Comparison of ENCODE assay signal across 24 mouse cellular contexts in the genomic region with DNA sequence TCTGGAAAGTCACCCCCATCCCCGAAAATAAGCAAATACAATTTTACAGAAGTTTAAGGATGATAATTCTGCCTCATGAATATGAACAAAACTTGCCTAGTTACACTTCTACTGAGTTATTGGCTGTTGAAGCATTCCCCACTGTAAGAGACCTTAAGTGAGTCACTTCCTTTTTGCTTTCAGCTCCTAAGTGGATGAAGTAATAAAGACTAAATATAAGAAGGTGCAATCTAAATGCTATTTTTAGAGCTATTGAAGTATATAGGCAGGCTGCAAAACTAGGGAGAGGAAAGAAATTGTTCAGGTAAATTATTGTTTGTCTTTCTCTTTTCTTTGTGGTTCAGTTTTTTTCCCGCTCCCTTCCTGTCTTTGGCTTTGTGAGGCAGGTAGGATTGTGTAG. TPM values are rescaled to one million over a fixed set of nuclear protein-coding genes. Genes with fewer than 3 reads are reported as not detected.
A peak's percentile ranks its signal among the peaks of the same experiment; 100 is the strongest.
DNase-seq lines count a peak whose midpoint lies in the region; ATAC-seq and TF ChIP-seq lines count a peak whose summit lies in the region.
"Had no signal": no experiment of that assay in that cellular context is flagged by ENCODE, and none has a peak within 500 bp of the region (broad histone marks: within the 10 kb centered on the region; RNA-seq: fewer than 3 reads in every experiment).

No protein-coding gene starts in this region.

- peaks cover 61% of the 10 kb centered on the region for H3K4me1 ChIP-seq in heart, embryonic 13.5 days
- H3K4me1 ChIP-seq in heart, embryonic 11.5 days (ENCODE audit: control insufficient read depth, insufficient read depth, low read length): peaks cover 10% of the 10 kb centered on the region; the same call in 1 of the 2 replicates
- H3K4me1 ChIP-seq in embryonic fibroblast, embryonic 13.5 days (ENCODE audit: control insufficient read depth, insufficient read depth, low read length): peaks cover 14% of the 10 kb centered on the region
- peaks cover 5% of the 10 kb centered on the region for H3K4me1 ChIP-seq in forebrain, embryonic 14.5 days (ENCODE audit: control insufficient read depth, insufficient read depth, low read length)

- no peak overlapping the region for H3K4me3 ChIP-seq in heart, embryonic 13.5 days
- H3K4me3 ChIP-seq in heart, embryonic 11.5 days (ENCODE audit: low read depth, low read length): no peak overlapping the region
- no peak overlapping the region for H3K4me3 ChIP-seq in embryonic fibroblast, embryonic 13.5 days (ENCODE audit: insufficient read depth, low read length)
- H3K4me3 ChIP-seq in forebrain, embryonic 14.5 days (ENCODE audit: low read depth, low read length): no peak overlapping the region
- H3K4me3 ChIP-seq: forebrain, embryonic 13.5 days; hindbrain, embryonic 13.5 days; liver, embryonic 13.5 days; neural tube, embryonic 12.5 days had no signal

- no peaks in the 10 kb centered on the region for H3K9me3 ChIP-seq in heart, embryonic 13.5 days
- H3K9me3 ChIP-seq in heart, embryonic 11.5 days (replicated peaks; ENCODE audit: control insufficient read depth, low read length): no peaks in the 10 kb centered on the region
- no peaks in the 10 kb centered on the region for H3K9me3 ChIP-seq in forebrain, embryonic 14.5 days (replicated peaks; ENCODE audit: control insufficient read depth, low read length)
- H3K9me3 ChIP-seq: forebrain, embryonic 13.5 days; hindbrain, embryonic 13.5 days; liver, embryonic 13.5 days; neural tube, embryonic 12.5 days had no signal

- TF ChIP-seq POLR2A in embryonic fibroblast, embryonic 13.5 days (IDR thresholded peaks at IDR 0.05; ENCODE audit: low read depth, low read length): no peak

- 74% methylated on average over 2 of the region's 2 CpGs for WGBS in heart, embryonic 13.5 days
- WGBS in heart, embryonic 11.5 days (ENCODE audit: insufficient replicate concordance): 84% methylated on average over 2 of the region's 2 CpGs
- WGBS in forebrain, embryonic 14.5 days: 88% methylated on average over 2 of the region's 2 CpGs

- no peaks in the 10 kb centered on the region for H3K27me3 ChIP-seq in heart, embryonic 13.5 days (replicated peaks)
- no peaks in the 10 kb centered on the region for H3K27me3 ChIP-seq in heart, embryonic 11.5 days (ENCODE audit: control insufficient read depth, insufficient read depth, low read length)
- no peaks in the 10 kb centered on the region for H3K27me3 ChIP-seq in forebrain, embryonic 14.5 days (replicated peaks; ENCODE audit: control insufficient read depth, insufficient read depth, low read length)
- H3K27me3 ChIP-seq: forebrain, embryonic 13.5 days; hindbrain, embryonic 13.5 days; liver, embryonic 13.5 days; neural tube, embryonic 12.5 days had no signal

- peak overlapping the region; percentile 18; the same call in 1 of the 2 replicates for H3K4me2 ChIP-seq in heart, embryonic 13.5 days
- H3K4me2 ChIP-seq in heart, embryonic 11.5 days: no peak overlapping the region
- H3K4me2 ChIP-seq in forebrain, embryonic 14.5 days (ENCODE audit: low read length): no peak overlapping the region
- H3K4me2 ChIP-seq: forebrain, embryonic 13.5 days; hindbrain, embryonic 13.5 days; liver, embryonic 13.5 days; neural tube, embryonic 12.5 days had no signal

- ATAC-seq in heart, embryonic 13.5 days (ENCODE audit: extremely low read depth, insufficient number of reproducible peaks, low FRiP score, low TSS enrichment): no peak
- ATAC-seq in heart, embryonic 11.5 days (replicated peaks; ENCODE audit: insufficient number of reproducible peaks, low FRiP score, low TSS enrichment): no peak
- ATAC-seq in monocyte, adult 5-6 weeks (replicated peaks; ENCODE audit: insufficient number of reproducible peaks, low FRiP score, low TSS enrichment, poor library complexity, severe bottlenecking): 0 out of 2 replicates have a peak, but pooled peaks have one; percentile 28
- ATAC-seq in forebrain, embryonic 14.5 days: no peak
- ATAC-seq: forebrain, embryonic 13.5 days; intestine, embryonic 16.5 days had no signal

- 0 out of 2 replicates have a peak overlapping the region, but pooled peaks have one; percentile 3 for H3K9ac ChIP-seq in heart, embryonic 13.5 days
- no peak overlapping the region for H3K9ac ChIP-seq in heart, embryonic 11.5 days (ENCODE audit: low read depth, low read length)
- H3K9ac ChIP-seq in forebrain, embryonic 14.5 days (ENCODE audit: low read length): no peak overlapping the region
- H3K9ac ChIP-seq: forebrain, embryonic 13.5 days; hindbrain, embryonic 13.5 days; liver, embryonic 13.5 days; neural tube, embryonic 12.5 days had no signal

- DNase-seq in 3T3-L1 (ENCODE audit: low read depth, low spot score): peak; percentile 47
- no peak for DNase-seq in urinary bladder, postnatal 10 days (ENCODE audit: low spot score)
- DNase-seq in forebrain, embryonic 14.5 days (ENCODE audit: low spot score): no peak
- DNase-seq: adrenal gland, postnatal 25 days; cerebellum, adult 2 months; cerebellum, postnatal 14 days; gastrocnemius, postnatal 14 days; heart, adult 18-20 months; heart, postnatal 4 days; kidney, adult 8-10 months; layer of hippocampus, postnatal 36 days; left cerebral cortex, postnatal 4 days; liver, embryonic 13.5 days; lung, adult 2 months; midbrain, embryonic 14.5 days had no signal

- H3K36me3 ChIP-seq in heart, embryonic 13.5 days: no peaks in the 10 kb centered on the region
- no peaks in the 10 kb centered on the region for H3K36me3 ChIP-seq in heart, embryonic 11.5 days (ENCODE audit: control insufficient read depth, insufficient read depth, low read length)
- no peaks in the 10 kb centered on the region for H3K36me3 ChIP-seq in forebrain, embryonic 14.5 days (ENCODE audit: control insufficient read depth, insufficient read depth, low read length)
- H3K36me3 ChIP-seq: hindbrain, embryonic 13.5 days; liver, embryonic 13.5 days; neural tube, embryonic 12.5 days had no signal

- H3K27ac ChIP-seq in heart, embryonic 13.5 days (replicated peaks): peak overlapping the region; percentile 0; the same call in 1 of the 2 replicates
- no peak overlapping the region for H3K27ac ChIP-seq in heart, embryonic 11.5 days (ENCODE audit: low read depth, low read length)
- H3K27ac ChIP-seq in embryonic fibroblast, embryonic 13.5 days (ENCODE audit: insufficient read depth, low read length): peak overlapping the region; percentile 78
- no peak overlapping the region for H3K27ac ChIP-seq in forebrain, embryonic 14.5 days (ENCODE audit: low read depth, low read length)
- H3K27ac ChIP-seq: forebrain, embryonic 13.5 days; hindbrain, embryonic 13.5 days; kidney, postnatal 0 days; liver, embryonic 13.5 days; neural tube, embryonic 12.5 days had no signal

- no peak for TF ChIP-seq CTCF in embryonic fibroblast, embryonic 13.5 days (IDR thresholded peaks at IDR 0.05; ENCODE audit: borderline replicate concordance, insufficient read depth, low read length)

RNA-seq across cellular contexts. Expression of a gene that starts 4.7 kb away (rescaled TPM):
- polyA plus RNA-seq in heart, embryonic 13.5 days (2015; fragmentation: Nextera tagmentation; extraction: Ambion mirVana): 59.6 and 60.8 TPM in 2 replicates
- polyA plus RNA-seq in heart, embryonic 11.5 days (2014; fragmentation: Nextera tagmentation; extraction: Ambion mirVana): 51.0 and 74.8 TPM in 2 replicates
- 72.6 and 77.9 TPM in 2 replicates for polyA plus RNA-seq in embryonic fibroblast, embryonic 13.5 days (2011; ENCODE audit: insufficient read length, low read depth, missing spikeins)
- total RNA-seq in monocyte, adult 5-6 weeks (2017): 57.1 to 117 TPM (median 73.5 TPM) in 3 replicates
- 83.1 and 99.3 TPM in 2 replicates for polyA plus RNA-seq in forebrain, embryonic 14.5 days (2014; fragmentation: Nextera tagmentation; extraction: Ambion mirVana)

Comparison
In these comparisons a context has a peak if more than half of its experiments do, and no peak if none do; other contexts are left out.
1. H3K27ac ChIP-seq: peak in heart, embryonic 13.5 days (single experiment) and embryonic fibroblast, embryonic 13.5 days (single experiment); none in heart, embryonic 11.5 days (single experiment) and forebrain, embryonic 14.5 days (single experiment).